Mouse (Mus musculus) spleen, adult 2 months (tissue): Measurements from ENCODE around the gene Daam2.

Experiments used
- CTCF ChIP-seq: fragments of 200-500 bp; IDR thresholded peaks from 2 replicates; pipeline ENCODE4 v1.5.1; 2011; ENCODE audit warnings: mild to moderate bottlenecking, inconsistent platforms; ENCODE audit not compliant: insufficient read depth, insufficient read length, insufficient replicate concordance; ENCODE audit errors: extremely low read depth
- POLR2A ChIP-seq: fragments of 200-500 bp; IDR thresholded peaks from 2 replicates; pipeline ENCODE4 v1.6.1; 2011; ENCODE audit warnings: low read depth, low read length, inconsistent platforms

DNA sequence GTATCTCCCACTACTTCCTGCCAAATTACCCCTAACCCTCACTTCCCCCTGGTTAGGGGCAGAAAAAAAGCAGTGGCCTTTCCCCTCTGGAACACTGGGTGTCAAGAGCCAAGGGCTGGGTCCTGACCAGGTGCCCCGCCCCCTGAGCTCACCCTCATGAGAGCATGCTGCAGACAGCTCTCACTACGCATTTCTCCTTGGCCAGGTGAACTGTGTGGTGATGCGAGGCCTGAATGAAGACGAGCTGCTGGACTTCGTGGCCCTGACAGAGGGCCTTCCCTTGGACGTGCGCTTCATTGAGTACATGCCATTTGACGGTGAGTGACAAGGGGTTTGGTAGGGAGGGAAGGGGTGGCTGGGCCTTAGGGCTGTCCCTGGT, 114.9 kb downstream of the Daam2 start:
- TF ChIP-seq POLR2A (no peak), CTCF (no peak)
